Mouse (Mus musculus) common myeloid progenitor, adult 5-6 weeks (primary cell): Measurements from ENCODE around the gene Sfrp4. TPM values are rescaled to one million over a fixed set of nuclear protein-coding genes. Genes with fewer than 3 reads are reported as not detected.
"Not testable (repeated sequence)": the region's sequence is repeated elsewhere in the genome, so short reads cannot be mapped to it uniquely, and the experiment has no call there.

ENCODE experiments used
- ATAC-seq: replicated peaks from 2 replicates; pipeline ENCODE4 v1.8.0; 2016; ENCODE audit warnings: low read depth, mild to moderate bottlenecking, moderate TSS enrichment, inconsistent platforms; ENCODE audit not compliant: poor library complexity, severe bottlenecking
- total RNA-seq: library from RNA; stranded (forward); fragments of 200-1000, 187-1606 nt; gene quantifications from 2 replicates; pipeline ENCODE4 v1.2.3, GENCODE M21; 2017

The Sfrp4 gene
- total RNA-seq = 1.3 and 2.5 TPM in 2 replicates

DNA sequence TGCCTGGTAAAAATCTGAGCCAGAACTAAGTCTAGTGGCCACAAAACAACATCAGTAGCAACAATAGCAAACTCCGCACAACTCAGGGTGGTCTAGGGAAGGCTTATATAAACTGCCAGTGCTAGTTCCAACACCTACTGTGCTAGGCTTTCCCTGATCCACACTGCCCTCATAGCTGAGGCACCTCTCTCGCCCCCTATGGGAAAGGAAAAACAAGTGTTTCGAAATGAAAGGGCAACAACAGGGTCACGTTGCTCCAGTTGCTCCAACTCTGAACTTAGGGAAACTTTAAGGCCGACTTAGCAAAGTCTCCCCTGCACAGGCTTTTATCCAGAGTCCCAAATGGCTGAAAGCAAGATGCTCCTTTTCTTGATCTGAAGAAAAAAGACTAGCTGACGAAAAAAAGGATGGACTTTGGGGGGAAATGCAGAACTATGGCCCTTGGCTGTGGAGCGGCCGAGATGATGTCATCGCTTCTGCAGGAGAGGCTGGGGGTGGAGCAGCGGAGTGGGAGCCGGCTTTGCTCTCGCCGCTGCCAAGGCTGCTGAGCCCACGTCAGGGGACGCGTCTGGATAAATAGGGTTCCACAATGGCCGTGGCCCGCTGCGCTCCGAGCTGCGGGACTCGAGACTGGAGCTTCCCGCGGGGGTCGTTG, at the start of gene Sfrp4:
Sfrp4 (plus strand) TSS at position 532 of the 655 bp plus-strand sequence.
- peak; percentile 64 for ATAC-seq

DNA sequence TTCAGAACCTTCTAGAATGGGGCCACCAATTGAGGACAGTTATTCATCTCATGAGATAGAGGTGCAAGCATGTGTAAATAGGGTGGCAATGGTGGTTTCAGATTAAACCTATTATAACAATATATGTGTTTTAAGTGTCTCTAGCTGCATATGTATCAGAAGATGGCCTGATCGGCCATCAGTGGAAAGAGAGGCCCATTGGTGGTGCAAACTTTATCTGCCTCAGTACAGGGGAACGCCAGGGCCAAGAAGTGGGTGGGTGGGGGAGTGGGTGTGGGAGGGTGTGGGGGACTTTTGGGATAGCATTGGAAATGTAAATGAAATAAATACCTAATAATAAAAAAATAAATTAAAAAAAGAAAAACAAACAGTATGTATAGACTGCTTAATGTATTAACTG, 48.2 kb upstream of the Sfrp4 start:
- ATAC-seq = not testable (repeated sequence)

DNA sequence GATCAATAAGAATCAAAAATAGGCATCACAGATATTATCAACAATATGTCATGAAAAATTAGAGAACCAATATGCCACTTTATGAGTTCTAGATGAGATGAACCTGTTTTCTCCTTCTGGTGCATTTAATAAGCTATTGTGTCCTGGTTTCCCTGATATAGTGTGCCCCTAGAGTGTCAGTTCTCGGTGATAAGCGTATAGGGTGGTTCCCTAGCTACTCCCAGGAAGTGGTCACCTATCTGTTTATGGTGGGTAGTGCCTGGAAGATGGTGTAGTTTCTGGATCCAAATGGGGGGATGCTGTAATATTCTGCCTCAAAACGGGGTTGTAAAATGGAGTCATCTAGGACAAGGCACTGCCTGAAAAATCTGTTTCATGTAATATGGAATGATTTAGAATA, 47.0 kb upstream of the Sfrp4 start:
- no peak for ATAC-seq

DNA sequence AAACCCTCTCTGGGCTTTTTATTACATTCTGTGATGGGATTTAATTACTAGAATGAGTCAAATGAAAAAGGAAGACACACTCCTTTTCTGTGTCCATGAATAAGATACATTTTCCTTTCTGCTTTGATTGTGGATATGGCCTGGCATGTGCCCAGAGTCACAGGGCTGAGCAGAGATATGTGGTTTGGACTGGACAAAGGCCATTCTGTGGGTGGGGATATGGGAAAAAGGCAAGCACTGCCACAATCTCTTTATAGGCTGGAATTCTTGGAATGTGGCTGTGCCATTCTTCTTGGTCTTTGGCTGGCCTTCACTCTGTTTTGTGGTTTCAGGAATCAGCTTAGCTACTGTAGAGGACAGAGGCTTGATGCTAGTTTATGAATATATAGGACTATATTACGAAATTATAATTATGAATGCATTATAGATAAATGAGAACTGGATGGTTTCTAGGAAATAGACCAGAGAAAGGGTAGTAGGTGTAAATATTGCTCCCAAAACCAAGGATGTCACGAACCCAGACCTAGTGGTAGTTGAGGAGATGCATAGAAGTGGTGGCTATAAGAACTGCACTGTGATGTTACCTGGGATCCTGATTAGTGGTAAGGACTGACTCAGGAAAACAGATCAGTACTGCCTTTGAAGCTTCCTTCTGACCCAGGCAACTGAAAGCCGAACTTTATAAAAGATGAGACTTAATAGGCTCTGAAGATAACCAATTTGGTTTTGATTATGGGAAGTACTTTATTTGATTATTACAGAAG, 31.7 kb upstream of the Sfrp4 start:
- ATAC-seq = no peak

- ATAC-seq = no peak
Observed at GRCm38 (mm10) chr13:19595141-19595540, 27.8 kb upstream of the Sfrp4 start.

- ATAC-seq = no peak
Observed at GRCm38 (mm10) chr13:19599242-19599641, 23.7 kb upstream of the Sfrp4 start.

- ATAC-seq = no peak
Observed at GRCm38 (mm10) chr13:19602531-19602930, 20.4 kb upstream of the Sfrp4 start.

DNA sequence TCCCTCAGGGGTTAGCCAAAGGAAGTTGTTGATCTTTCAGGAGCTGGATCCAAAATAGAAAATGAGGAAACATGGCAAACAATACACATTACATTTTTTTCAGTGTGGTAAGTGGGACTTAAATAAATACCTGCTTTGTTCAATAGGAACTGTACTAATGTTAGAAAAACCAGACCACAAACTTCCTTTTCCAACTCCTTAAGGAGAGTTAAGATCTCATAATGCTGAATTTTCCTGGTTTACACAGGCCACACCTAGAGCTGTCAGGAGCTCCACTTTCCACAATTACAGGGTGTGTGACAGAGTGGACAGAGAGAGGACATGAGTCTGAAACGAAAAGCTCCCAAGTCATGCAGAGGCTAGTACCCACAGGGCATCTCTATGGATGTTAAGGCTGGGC, 19.2 kb upstream of the Sfrp4 start:
- ATAC-seq = no peak

GRCm38 (mm10) chr13:19604916-19605315, 18.0 kb upstream of the Sfrp4 start:
- no peak for ATAC-seq

- ATAC-seq = 0 out of 2 replicates have a peak, but pooled peaks have one; percentile 29
Observed at GRCm38 (mm10) chr13:19608120-19608519, 14.8 kb upstream of the Sfrp4 start.

DNA sequence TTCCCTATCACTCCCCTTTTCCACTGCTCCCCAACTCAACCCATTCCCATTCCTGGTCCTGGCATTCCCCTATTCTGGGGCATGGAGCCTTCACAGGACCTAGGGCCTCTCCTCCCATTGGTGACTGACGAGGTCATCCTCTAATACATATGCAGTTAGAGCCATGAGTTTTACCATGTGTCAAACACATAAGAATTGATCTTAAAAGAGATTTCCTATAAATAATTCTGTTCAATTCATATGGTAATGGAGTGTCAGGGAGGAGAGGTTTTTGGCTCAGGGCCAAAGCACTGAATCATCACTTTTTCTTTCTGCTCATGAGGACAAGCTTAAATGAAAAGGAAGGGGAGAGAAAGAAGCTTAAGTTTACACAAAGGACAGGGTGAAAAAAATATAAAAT, 10.6 kb upstream of the Sfrp4 start:
- ATAC-seq = no peak

GRCm38 (mm10) chr13:19612963-19613362, 9.9 kb upstream of the Sfrp4 start:
- no peak for ATAC-seq

- ATAC-seq = no peak
Observed at GRCm38 (mm10) chr13:19613426-19613825, 9.5 kb upstream of the Sfrp4 start.

DNA sequence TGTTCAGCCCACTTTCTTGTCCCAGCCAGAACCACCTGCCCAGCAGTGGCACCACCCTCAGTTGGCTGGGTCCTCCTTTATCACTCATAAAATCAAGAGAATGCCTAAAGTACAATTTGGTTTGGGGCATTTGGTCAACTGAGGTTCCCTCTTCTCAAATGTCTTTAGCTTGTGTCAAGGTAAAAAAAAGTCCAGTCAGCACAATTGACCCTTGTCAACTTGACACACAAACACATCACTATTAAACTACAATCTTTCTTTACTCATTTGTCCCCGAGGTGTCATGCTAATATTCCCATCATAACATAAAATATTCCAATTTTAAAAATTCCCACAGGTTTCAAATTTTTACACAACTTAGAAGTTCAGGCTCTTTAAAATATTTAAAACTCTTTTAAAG, 8.6 kb upstream of the Sfrp4 start:
- no peak for ATAC-seq

GRCm38 (mm10) chr13:19618081-19618480, 4.8 kb upstream of the Sfrp4 start:
- no peak for ATAC-seq

GRCm38 (mm10) chr13:19618841-19619215, 4.1 kb upstream of the Sfrp4 start:
- no peak for ATAC-seq

DNA sequence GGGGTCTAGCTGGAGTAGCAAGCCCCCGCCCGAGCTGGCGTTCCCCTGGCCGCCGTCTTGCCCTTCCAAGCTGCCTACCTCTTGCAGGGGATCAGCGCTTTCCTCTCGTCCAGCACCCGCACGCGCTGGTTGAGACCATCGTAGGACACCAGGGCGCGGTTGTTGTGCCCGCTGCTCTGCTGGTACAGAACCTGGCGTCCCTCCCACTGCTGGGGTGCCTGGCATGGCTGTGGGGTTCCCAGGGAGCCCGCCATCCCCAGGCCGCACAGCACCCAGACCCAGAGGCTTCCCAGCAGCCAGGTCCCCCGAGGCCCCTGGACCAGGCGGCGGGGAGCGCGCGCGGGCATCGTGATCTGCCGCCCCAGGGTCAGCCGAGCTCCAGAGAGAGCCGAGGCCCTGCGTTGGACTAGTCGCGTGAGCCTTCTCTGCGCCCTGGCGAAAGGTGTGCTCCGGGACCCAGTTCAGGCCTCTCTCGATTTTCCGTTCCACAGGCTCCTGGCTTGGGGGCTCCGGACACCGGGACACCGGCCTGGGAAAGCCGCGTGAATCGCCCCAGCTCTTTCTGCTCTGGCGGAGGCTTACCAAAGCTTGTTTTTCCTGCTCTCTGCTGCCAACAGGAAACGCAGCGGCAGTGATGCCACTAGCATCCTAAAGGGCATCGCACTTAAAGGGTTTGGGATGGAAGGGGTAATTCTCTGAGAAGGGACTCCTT, 3.5 kb upstream of the Sfrp4 start, which contains the start of gene Epdr1:
Epdr1 (minus strand) TSS at position 712 of the 712 bp plus-strand sequence.
- ATAC-seq = peak; percentile 79

GRCm38 (mm10) chr13:19623228-19623905, 463 bp downstream of the Sfrp4 start:
- ATAC-seq = no peak

GRCm38 (mm10) chr13:19624632-19625320, 1.9 kb downstream of the Sfrp4 start:
- ATAC-seq = no peak

DNA sequence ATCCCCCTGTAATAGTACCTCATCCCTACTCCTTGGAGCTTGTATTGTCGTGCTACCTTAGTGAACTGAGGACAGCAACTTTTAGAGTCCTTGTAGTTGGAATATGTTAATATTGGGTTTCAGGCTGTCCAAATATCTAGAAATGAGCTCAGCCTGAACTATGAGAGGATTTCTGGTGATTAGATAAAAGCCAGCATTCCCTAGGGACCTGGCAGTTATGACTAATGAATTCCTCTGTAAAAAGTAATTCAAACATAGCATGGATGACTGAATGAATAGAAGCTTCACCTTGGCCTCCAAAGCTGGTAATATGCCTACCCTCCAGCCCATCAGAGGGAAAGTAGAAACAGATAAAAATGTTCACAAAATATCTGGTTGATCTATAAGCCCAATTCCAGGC, 3.6 kb downstream of the Sfrp4 start:
- ATAC-seq = no peak
